Comparison of ENCODE assay signal across 23 mouse cellular contexts in genomic region chr13:34419061-34419460, GRCm38 (mm10).
"Had no signal": no experiment of that assay in that cellular context is flagged by ENCODE, and none has a peak within 500 bp of the region (broad histone marks: within the 10 kb centered on the region; RNA-seq: fewer than 3 reads in every experiment).

No protein-coding gene starts in this region.

- H3K9ac ChIP-seq: intestine, embryonic 15.5 days; kidney, embryonic 15.5 days; limb, embryonic 12.5 days; limb, embryonic 15.5 days; liver, embryonic 14.5 days; liver, postnatal 0 days; lung, embryonic 14.5 days; midbrain, embryonic 12.5 days; midbrain, embryonic 15.5 days; neural tube, embryonic 12.5 days; neural tube, embryonic 15.5 days; stomach, embryonic 15.5 days had no signal

- H3K27ac ChIP-seq: intestine, embryonic 15.5 days; kidney, embryonic 15.5 days; layer of hippocampus, adult 2 months; limb, embryonic 12.5 days; limb, embryonic 15.5 days; liver, embryonic 14.5 days; macrophage; midbrain, embryonic 12.5 days; midbrain, embryonic 15.5 days; neural tube, embryonic 12.5 days; neural tube, embryonic 15.5 days; stomach, embryonic 15.5 days had no signal

- H3K4me2 ChIP-seq: intestine, embryonic 15.5 days; kidney, embryonic 15.5 days; limb, embryonic 12.5 days; limb, embryonic 15.5 days; liver, embryonic 11.5 days; lung, embryonic 14.5 days; midbrain, embryonic 12.5 days; midbrain, embryonic 15.5 days; neural tube, embryonic 12.5 days; neural tube, embryonic 15.5 days; stomach, embryonic 15.5 days had no signal

- H3K27me3 ChIP-seq: intestine, embryonic 15.5 days; kidney, embryonic 15.5 days; limb, embryonic 12.5 days; limb, embryonic 15.5 days; midbrain, embryonic 12.5 days; midbrain, embryonic 15.5 days; neural tube, embryonic 12.5 days; neural tube, embryonic 15.5 days; stomach, embryonic 15.5 days had no signal

- H3K36me3 ChIP-seq: intestine, embryonic 15.5 days; kidney, embryonic 15.5 days; limb, embryonic 12.5 days; limb, embryonic 15.5 days; midbrain, embryonic 12.5 days; midbrain, embryonic 15.5 days; neural tube, embryonic 12.5 days; neural tube, embryonic 15.5 days; stomach, embryonic 15.5 days had no signal

- H3K9me3 ChIP-seq: intestine, embryonic 15.5 days; kidney, embryonic 15.5 days; limb, embryonic 12.5 days; limb, embryonic 15.5 days; midbrain, embryonic 12.5 days; midbrain, embryonic 15.5 days; neural tube, embryonic 12.5 days; neural tube, embryonic 15.5 days; stomach, embryonic 15.5 days had no signal

- H3K4me3 ChIP-seq: intestine, embryonic 15.5 days; kidney, embryonic 15.5 days; layer of hippocampus, adult 2 months; limb, embryonic 12.5 days; limb, embryonic 15.5 days; midbrain, embryonic 12.5 days; midbrain, embryonic 15.5 days; neural tube, embryonic 12.5 days; neural tube, embryonic 15.5 days; stomach, embryonic 15.5 days had no signal

- ATAC-seq: intestine, embryonic 15.5 days; liver, postnatal 0 days; lung, postnatal 0 days; midbrain, embryonic 15.5 days had no signal

- H3K4me1 ChIP-seq: midbrain, embryonic 12.5 days; midbrain, embryonic 15.5 days; stomach, embryonic 15.5 days had no signal

- DNase-seq: kidney, adult 11 months; kidney, adult 8-10 months; kidney, postnatal 14 days; kidney, postnatal 4 days; layer of hippocampus, postnatal 36 days; liver, postnatal 0 days; lung, embryonic 14.5 days; spleen, adult 18-20 months; thymus, postnatal 25 days had no signal
